Mouse (Mus musculus): Measurements from ENCODE around the gene Elp4. TPM values are rescaled to one million over a fixed set of nuclear protein-coding genes. Genes with fewer than 3 reads are reported as not detected.
A peak's percentile ranks its signal among the peaks of the same experiment; 100 is the strongest.

Gene Elp4
- total and polyA plus RNA-seq, 2 experiments from 2014 or later: 25.6 to 27.4 TPM

- WGBS: 3% methylated on average over 44 of the region's 44 CpGs
- Histone ChIP-seq H3K27ac (ENCODE audit: low read depth, low read length) (no peak within 1 kb of the TSS), H3K4me3 (ENCODE audit: low read depth, low read length) (peak within 1 kb of the TSS; percentile 28), H3K27me3 (ENCODE audit: insufficient read depth, low read length) (peaks cover 68% of the 10 kb centered on the region), H3K4me2 (ENCODE audit: low read depth) (peak within 1 kb of the TSS; percentile 45), H3K4me1 (ENCODE audit: insufficient read depth) (peaks cover 9% of the 10 kb centered on the region; the same call in 1 of the 2 replicates), H3K9ac (peak within 1 kb of the TSS; percentile 14; the same call in 1 of the 2 replicates), H3K36me3 (ENCODE audit: insufficient read depth) (no peaks in the 10 kb centered on the region), H3K9me3 (ENCODE audit: low read length) (no peaks in the 10 kb centered on the region)
- no peak for ATAC-seq
- TF ChIP-seq CTCF (IDR thresholded peaks at IDR 0.05; ENCODE audit: low read depth): no peak
- DNase-seq: peak; percentile 32
These were observed 235.8 kb downstream of the Elp4 start, which contains the start of gene Pax6 for GRCm38 (mm10) chr2:105668271-105669270. Gene Pax6, plus strand, starts transcription at chr2:105668900.

GRCm38 (mm10) chr2:105667626-105667950 lies 236.8 kb downstream of the Elp4 start:
- Histone ChIP-seq H3K27me3 (ENCODE audit: insufficient read depth, low read length) (peaks cover 70% of the 10 kb centered on the region), H3K36me3 (ENCODE audit: insufficient read depth) (no peaks in the 10 kb centered on the region)
- DNase-seq: peak; percentile 4

GRCm38 (mm10) chr2:105666763-105667625 lies 237.4 kb downstream of the Elp4 start:
- ATAC-seq (no peak), DNase-seq (peak; percentile 10)
- TF ChIP-seq CTCF (IDR thresholded peaks at IDR 0.05; ENCODE audit: low read depth): no peak
- Histone ChIP-seq H3K27me3 (ENCODE audit: insufficient read depth, low read length) (peaks cover 68% of the 10 kb centered on the region), H3K36me3 (ENCODE audit: insufficient read depth) (no peaks in the 10 kb centered on the region), H3K9ac (no peak overlapping the region), H3K4me3 (ENCODE audit: low read depth, low read length) (no peak overlapping the region), H3K4me1 (ENCODE audit: insufficient read depth) (peaks cover 9% of the 10 kb centered on the region; the same call in 1 of the 2 replicates), H3K4me2 (ENCODE audit: low read depth) (no peak overlapping the region), H3K9me3 (ENCODE audit: low read length) (no peaks in the 10 kb centered on the region), H3K27ac (ENCODE audit: low read depth, low read length) (no peak overlapping the region)
- 21% methylated on average over 41 of the region's 41 CpGs for WGBS

More at GRCm38 (mm10) chr2:105667626-105667950, 236.8 kb downstream of the Elp4 start:
- H3K9ac ChIP-seq: no peak overlapping the region
- no peak overlapping the region for H3K4me2 ChIP-seq (ENCODE audit: low read depth)
- H3K9me3 ChIP-seq (ENCODE audit: low read length): no peaks in the 10 kb centered on the region
- H3K4me1 ChIP-seq (ENCODE audit: insufficient read depth): peaks cover 9% of the 10 kb centered on the region; the same call in 1 of the 2 replicates
- no peak for ATAC-seq
- H3K27ac ChIP-seq (ENCODE audit: low read depth, low read length): no peak overlapping the region
- no peak for TF ChIP-seq CTCF (IDR thresholded peaks at IDR 0.05; ENCODE audit: low read depth)
- H3K4me3 ChIP-seq (ENCODE audit: low read depth, low read length): no peak overlapping the region
- WGBS: 8% methylated on average over 11 of the region's 11 CpGs

GRCm38 (mm10) chr2:105666331-105666730 lies 238.0 kb downstream of the Elp4 start:
- Histone ChIP-seq H3K4me2 (ENCODE audit: low read depth) (no peak overlapping the region), H3K36me3 (ENCODE audit: insufficient read depth) (no peaks in the 10 kb centered on the region), H3K27ac (ENCODE audit: low read depth, low read length) (no peak overlapping the region), H3K4me1 (ENCODE audit: insufficient read depth) (peaks cover 9% of the 10 kb centered on the region; the same call in 1 of the 2 replicates), H3K9me3 (ENCODE audit: low read length) (no peaks in the 10 kb centered on the region), H3K4me3 (ENCODE audit: low read depth, low read length) (no peak overlapping the region), H3K27me3 (ENCODE audit: insufficient read depth, low read length) (peaks cover 61% of the 10 kb centered on the region), H3K9ac (no peak overlapping the region)
- WGBS: 46% methylated on average over 6 of the region's 6 CpGs
- ATAC-seq: no peak
- no peak for TF ChIP-seq CTCF (IDR thresholded peaks at IDR 0.05; ENCODE audit: low read depth)
- peak; percentile 3 for DNase-seq

GRCm38 (mm10) chr2:105665491-105666250 lies 238.7 kb downstream of the Elp4 start:
- no peaks in the 10 kb centered on the region for H3K36me3 ChIP-seq (ENCODE audit: insufficient read depth)
- no peak overlapping the region for H3K4me2 ChIP-seq (ENCODE audit: low read depth)
- H3K27ac ChIP-seq (ENCODE audit: low read depth, low read length): no peak overlapping the region
- no peak overlapping the region for H3K4me3 ChIP-seq (ENCODE audit: low read depth, low read length)
- DNase-seq: no peak
- H3K27me3 ChIP-seq (ENCODE audit: insufficient read depth, low read length): peaks cover 62% of the 10 kb centered on the region
- no peak for ATAC-seq
- H3K9ac ChIP-seq: no peak overlapping the region
- no peak for TF ChIP-seq CTCF (IDR thresholded peaks at IDR 0.05; ENCODE audit: low read depth)
- no peaks in the 10 kb centered on the region for H3K9me3 ChIP-seq (ENCODE audit: low read length)
- 50% methylated on average over 5 of the region's 5 CpGs for WGBS
- H3K4me1 ChIP-seq (ENCODE audit: insufficient read depth): peaks cover 9% of the 10 kb centered on the region; the same call in 1 of the 2 replicates

- Histone ChIP-seq H3K4me1 (ENCODE audit: insufficient read depth) (peaks cover 9% of the 10 kb centered on the region; the same call in 1 of the 2 replicates), H3K9ac (no peak overlapping the region), H3K4me3 (ENCODE audit: low read depth, low read length) (no peak overlapping the region), H3K27me3 (ENCODE audit: insufficient read depth, low read length) (peaks cover 69% of the 10 kb centered on the region), H3K4me2 (ENCODE audit: low read depth) (no peak overlapping the region), H3K36me3 (ENCODE audit: insufficient read depth) (no peaks in the 10 kb centered on the region), H3K9me3 (ENCODE audit: low read length) (no peaks in the 10 kb centered on the region), H3K27ac (ENCODE audit: low read depth, low read length) (no peak overlapping the region)
- no peak for TF ChIP-seq CTCF (IDR thresholded peaks at IDR 0.05; ENCODE audit: low read depth)
- WGBS: 30% methylated on average over 5 of the region's 5 CpGs
- no peak for ATAC-seq
- peak; percentile 4 for DNase-seq
These were observed 239.4 kb downstream of the Elp4 start for GRCm38 (mm10) chr2:105664996-105665395.
